Mouse (Mus musculus) fibroblast of lung, adult 2 months (primary cell): ENCODE measurements around the gene Dnajc15.
"Not testable (repeated sequence)": the region's sequence is repeated elsewhere in the genome, so short reads cannot be mapped to it uniquely, and the experiment has no call there.

Experiments
- DNase-seq: peaks from one replicate; pipeline ENCODE4 v3.0.0-alpha.2; 2011; ENCODE audit warnings: low read depth

Dnajc15 gene

DNA sequence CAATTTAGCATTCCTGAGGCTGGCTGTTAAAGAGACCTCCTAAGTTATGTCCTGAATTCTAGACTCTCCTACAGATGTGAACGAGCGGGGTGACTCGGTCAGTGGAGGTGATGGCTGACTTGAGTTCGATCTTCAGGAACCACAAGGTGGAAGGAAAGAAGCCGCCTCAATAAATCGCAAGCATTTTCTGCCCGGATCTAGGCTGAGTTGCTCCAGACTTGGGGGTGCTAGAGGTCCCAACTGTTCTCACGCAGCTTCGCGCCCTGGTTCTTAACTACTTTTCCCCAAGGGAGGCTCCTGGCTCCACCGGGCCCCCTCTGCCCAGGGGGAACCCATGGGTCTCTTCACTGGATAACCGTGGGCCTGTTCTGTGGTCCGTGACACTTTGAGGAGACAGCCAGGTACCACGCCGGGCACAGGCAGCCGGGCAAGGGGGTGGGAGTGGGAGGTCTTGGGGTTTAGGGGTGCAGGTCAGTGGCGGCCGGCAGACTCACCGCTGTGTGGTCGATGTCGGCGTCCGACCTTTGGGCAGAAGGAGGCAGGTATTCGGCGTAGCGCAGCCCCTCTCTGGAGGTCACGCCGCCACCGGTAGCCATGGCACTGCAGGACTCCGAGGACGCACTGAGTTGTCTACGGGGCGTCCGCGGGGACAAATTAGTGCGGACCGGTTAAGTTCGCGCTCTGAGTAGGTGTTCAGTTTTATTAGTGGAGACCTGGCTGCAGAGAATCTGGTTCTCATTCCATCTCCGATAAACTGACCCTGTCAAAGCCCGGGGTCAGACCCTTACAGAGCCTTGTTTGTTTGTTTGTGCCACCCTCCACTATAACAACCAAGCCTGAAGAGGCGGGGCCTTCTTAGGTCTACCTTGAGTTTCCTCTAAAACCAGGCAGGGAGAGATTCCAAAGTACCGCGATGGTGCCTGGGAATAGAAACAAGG lies at the start of gene Dnajc15:
Dnajc15 (minus strand) TSS at position 822 of the 938 bp plus-strand sequence.
- DNase-seq, result peak; percentile 45

GRCm38 (mm10) chr14:77923076-77923865 lies 48.3 kb upstream of the Dnajc15 start:
- DNase-seq, result no peak

DNA sequence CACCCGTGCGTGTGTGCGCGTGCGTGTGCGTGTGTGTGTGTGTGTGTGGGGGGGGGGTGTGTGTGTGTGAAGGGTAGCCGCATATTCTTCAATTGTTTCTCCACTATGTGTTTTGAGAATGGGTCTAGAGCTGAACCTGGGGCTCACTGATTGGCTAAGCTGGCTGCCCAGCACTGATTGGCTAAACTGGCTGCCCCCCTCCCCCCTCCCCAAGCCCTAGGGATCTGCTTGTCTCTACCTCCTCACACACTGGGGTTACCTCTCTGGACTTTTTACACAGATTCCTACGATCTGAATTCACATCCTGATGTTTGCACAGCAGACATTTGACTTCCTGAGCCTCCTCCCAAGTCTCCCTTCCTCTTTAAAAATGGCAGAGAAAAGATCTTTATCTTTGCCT lies 46.7 kb upstream of the Dnajc15 start:
- no peak for DNase-seq

GRCm38 (mm10) chr14:77915776-77916175 lies 40.9 kb upstream of the Dnajc15 start:
- no peak for DNase-seq

DNA sequence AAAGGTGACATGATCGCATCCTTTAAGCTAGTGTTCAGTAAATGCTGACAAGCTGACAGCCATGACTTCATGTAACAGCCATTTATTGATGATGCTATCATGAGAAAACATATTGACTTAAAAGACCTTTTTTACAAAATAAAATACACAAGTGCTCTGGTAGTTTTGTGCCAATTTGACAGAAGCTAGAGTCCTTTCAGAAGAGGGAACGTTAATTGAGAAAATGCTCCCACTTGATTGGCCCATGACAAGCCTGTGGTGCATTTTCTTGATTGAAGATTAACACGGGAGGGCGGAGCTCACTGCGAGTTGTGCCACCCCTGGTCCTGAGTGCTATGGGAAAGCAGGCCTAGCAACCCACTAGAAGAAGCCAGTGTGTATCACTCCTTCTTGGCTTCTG lies 31.7 kb upstream of the Dnajc15 start:
- no peak for DNase-seq

GRCm38 (mm10) chr14:77905466-77905865 lies 30.5 kb upstream of the Dnajc15 start:
- DNase-seq, result no peak

GRCm38 (mm10) chr14:77904171-77904762 lies 29.3 kb upstream of the Dnajc15 start, which contains the start of gene Epsti1:
Gene Epsti1 (plus strand): TSS chr14:77904239.
- DNase-seq, result no peak

DNA sequence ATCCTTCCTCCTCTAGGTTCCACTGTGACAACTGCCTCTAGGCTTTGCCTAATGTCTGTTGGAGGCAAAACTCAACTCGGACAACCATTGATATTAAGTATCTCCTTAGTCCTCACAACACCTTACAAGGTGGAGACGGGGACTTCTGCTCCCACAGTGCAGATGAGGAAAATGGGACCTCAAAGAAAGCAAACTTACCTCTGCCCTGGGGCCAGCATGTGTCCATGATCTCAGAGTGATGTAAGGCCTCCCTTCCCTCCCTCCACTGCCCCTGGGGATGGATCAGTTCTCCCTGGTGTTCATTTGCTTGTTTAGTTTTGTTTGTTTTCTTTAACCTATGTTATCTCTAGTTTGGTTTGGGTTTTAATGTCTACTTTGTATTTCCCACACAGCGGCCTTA lies 27.6 kb upstream of the Dnajc15 start:
- no peak for DNase-seq

- no peak for DNase-seq
These were observed 21.0 kb upstream of the Dnajc15 start for GRCm38 (mm10) chr14:77895951-77896350.

DNA sequence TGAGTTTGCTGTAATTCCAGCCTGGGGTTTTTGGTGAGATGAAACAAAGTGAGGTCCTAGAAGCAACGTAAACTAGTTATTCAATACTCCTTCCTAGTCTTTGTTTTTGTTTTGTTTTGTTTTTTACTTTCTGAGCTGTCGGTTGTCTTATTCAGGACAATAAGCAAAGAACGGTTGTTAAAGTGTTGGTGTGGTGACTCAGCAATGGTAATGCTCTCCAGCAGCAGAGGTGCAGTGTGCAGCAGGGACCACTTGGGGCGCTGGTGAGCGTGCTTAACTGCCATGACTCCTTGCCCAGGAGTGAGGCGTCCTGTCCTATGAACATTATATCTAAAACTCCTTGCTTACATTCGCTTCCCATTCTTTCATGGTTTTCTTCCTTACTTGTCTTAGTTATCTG lies 15.0 kb upstream of the Dnajc15 start:
- no peak for DNase-seq

- no peak for DNase-seq
These were observed 12.0 kb upstream of the Dnajc15 start for GRCm38 (mm10) chr14:77886941-77887340.

DNA sequence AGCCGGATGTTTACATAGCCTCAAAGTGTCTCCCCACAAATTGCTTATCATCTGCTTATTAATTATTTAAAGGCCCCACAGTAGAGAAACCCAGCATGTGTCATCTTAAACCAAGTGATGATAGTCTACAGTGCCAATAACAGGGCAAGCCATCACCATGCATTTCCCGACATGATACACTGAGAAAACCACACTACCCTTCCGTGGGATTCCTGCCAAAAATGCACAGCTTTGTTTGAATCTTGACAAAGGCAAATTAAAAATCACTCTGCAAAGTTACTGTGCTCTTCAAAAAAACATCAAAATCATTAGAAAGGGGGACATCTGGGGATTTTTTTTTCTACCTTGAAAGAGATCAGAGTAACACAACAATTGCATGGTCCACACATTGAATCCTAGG lies 11.5 kb upstream of the Dnajc15 start:
- DNase-seq, result no peak

- no peak for DNase-seq
These were observed 7.7 kb upstream of the Dnajc15 start for GRCm38 (mm10) chr14:77882669-77883068.

DNA sequence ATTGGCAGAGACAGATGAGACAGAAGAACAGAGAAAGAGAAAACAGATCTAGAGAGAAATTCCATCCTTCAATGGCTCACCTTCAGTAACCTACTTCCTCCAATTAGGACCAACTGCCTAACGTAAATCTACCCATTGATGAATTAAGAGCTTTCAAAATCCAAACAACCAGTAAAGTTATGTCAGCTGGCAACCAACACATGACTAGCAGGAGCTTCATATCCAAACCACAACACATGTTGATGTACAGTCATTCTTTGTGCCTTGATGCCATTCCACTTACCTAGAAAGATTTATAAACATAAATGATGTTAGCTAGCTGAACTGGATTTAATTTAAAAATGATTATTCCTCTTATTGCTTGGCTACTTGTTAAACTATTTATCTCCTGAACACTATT lies 7.1 kb upstream of the Dnajc15 start:
- DNase-seq, result no peak

DNA sequence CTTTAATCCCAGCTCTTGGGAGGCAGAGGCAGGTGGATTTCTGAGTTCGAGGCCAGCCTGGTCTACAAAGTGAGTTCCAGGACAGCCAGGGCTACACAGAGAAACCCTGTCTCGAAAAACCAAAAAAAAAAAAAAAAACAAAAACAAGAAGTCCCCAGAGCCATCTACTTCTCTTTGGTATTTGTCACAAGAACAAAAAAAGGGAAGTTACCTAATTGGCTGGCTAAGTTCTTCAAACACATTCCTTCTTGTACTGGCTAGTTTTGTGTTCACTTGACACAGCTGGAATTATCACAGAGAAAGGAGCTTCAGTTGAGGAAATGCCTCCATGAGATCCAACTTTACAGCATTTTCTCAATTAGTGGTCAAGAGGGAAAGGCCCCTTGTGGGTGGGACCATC lies 3.0 kb upstream of the Dnajc15 start:
- DNase-seq, result not testable (repeated sequence)

DNA sequence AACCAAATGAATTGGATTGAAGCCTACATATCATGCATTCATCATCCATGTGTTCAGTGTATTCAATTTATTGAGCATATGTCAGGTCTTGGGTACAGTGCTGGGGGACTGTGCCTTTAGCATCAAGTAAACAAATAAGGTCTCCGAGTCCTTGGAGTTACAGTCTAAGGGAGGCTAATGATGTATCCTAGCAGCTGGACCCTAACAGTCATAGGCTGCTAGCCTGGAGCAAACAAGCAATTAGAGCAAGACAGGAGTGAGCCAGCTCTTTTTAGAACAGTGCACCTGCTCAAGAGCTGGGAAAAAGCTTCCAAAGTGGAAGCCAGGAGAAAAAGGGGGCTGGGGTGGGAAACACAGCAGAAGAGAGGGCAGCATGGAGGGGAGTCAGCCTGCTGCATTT lies 1.3 kb upstream of the Dnajc15 start:
- no peak for DNase-seq

- no peak for DNase-seq
These were observed 3.4 kb downstream of the Dnajc15 start for GRCm38 (mm10) chr14:77871380-77871975.

- DNase-seq, result no peak
These were observed 4.0 kb downstream of the Dnajc15 start for GRCm38 (mm10) chr14:77870926-77871325.

DNA sequence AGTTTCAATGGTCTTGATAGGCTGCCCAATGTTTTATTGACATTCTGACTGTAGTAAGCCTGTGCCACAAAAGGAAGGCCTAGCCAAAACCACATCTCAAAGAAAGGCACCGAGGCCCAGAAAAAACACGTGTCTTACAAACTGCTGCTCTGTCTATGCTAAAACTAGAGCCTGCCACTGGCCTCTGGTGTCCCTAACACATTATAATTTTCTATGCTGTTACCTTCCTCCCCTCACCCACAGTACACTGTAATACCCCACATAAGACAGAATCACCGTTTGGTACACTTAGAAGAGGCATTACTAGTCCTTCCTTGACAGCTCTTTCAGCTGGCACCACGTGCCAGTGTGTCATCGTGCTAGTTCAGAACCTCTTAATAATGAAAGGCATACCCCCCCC lies 7.3 kb downstream of the Dnajc15 start:
- no peak for DNase-seq

- no peak for DNase-seq
These were observed 10.4 kb downstream of the Dnajc15 start for GRCm38 (mm10) chr14:77864510-77864909.

- no peak for DNase-seq
These were observed 10.9 kb downstream of the Dnajc15 start for GRCm38 (mm10) chr14:77864051-77864450.
